Mouse (Mus musculus) thymus, adult 18-20 months (tissue): ENCODE measurements around the gene Cldn14.
A peak's percentile ranks its signal among the peaks of the same experiment; 100 is the strongest.
"Not testable (repeated sequence)": the region's sequence is repeated elsewhere in the genome, so short reads cannot be mapped to it uniquely, and the experiment has no call there.

Source experiments
- DNase-seq, 2 experiments: peaks; one replicate each; pipeline ENCODE4 v3.0.0; 2022; ENCODE audit warnings: mixed read lengths in 2 of 2

The Cldn14 gene

DNA sequence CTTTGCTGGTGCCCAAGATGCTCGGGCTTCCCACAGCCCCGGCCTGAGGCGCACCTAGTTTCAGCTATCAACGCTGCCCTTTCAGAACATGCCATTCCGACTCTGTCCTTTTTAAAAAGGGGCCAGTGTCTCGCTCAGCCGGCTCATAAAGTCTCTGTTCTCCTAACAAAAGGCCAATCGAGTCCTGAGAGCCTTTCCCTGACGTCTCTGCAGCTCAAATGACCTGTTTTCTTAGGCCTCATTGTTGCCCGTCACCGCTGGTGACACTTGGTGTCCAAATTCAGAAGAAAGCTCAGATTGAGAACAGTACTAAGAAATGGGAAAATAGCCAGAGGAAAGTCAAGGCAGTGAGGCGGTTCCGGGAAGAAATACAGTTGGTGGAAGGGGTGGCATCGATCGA lies at the start of gene Cldn14:
TSS of gene Cldn14 (minus strand) at position 101 of the 400 bp plus-strand sequence.
- no peak for DNase-seq

DNA sequence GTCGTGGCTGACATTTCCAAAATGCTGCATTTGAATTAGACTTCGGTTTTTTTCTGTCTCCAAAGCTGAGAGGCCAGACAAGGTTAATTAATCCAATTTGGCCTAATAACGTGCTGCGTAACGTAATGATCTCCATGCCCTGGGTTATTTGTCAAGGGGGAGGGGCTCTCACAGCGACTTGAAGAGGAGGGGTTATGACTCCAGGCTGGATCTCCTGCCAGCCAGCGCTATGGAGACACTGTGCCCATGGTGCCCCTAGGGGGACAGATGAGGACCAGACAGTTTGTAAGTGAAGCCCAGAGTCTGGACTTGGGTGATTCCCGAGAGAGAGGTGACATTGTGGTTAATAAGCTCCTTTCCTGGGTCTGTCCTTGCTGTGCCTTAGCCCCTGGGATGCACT lies 46.9 kb upstream of the Cldn14 start:
- DNase-seq, result no peak

DNA sequence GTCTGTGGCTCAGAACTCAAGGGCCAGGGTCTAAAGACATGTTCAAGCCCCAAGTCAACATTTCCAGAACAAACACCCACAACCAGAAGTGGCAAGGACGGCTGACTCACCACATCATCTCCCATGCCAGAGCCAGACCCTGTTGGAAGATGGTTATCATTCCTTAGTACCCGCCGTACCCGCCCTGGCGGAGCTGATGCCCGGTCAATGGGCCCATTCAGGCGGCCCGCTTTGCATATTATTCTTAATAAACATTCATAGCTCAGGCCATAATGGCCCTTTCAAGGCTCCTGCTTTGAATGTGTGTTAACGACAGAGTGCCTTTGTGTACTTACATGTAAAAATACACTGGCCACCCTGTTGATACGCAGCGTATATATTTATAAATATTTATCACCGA lies 46.5 kb upstream of the Cldn14 start:
- no peak for DNase-seq

DNA sequence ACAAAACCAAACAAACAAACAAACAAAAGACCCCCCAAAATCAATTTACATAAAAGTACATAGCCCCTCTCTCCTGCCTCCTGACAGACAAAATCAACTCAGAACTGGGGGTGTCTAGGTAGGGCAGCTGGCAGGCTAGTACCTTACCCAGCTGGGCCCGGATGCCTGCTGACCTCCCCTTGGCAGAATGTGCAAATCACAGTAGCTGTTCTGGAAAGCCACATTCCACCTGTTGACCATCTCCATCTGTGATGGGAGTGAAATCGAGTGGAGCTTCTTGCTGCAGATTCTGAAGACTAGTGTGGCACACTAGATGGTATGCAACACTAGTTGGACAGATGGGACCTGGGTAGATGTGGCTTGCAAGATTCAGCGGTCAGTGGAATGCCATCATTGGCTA lies 41.7 kb upstream of the Cldn14 start:
- no peak for DNase-seq

DNA sequence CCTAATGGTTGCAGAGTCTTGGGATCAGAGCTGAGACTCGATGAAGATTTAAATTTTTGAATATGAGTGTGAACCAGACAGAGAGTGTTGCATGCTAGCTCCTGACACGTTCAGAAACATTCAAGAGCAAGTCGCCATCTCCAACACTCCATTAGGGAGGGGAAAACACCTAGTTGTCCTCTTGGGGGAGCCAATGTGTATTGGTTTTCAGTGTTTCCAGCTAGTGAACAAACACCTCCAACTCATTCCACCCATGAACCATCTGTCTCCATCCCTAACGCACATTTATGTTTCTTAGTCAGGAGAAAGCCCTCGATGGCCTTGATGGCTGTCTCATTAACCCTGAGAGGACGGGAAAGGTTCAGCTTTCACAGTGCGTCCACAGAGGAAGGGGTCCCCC lies 36.4 kb upstream of the Cldn14 start:
- no peak for DNase-seq

DNA sequence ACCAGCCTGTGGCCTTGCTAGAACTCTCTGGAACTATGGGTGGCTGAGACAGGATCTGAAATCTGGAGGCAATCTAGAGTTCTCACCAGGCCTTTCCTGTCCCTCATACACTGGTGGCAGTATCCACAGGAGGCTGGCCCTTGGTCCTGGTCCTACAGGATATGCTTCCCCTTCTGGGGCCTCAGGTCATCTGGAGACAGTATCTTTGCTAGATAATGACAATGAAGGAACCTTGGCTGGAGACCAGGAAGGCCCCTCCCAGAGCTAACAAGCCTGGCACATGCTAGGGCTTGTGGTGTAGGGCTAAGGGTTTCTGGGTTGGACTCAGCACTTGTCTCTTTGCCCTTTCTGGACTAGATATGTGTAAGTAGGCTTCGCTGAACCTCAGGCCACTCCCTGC lies 35.2 kb upstream of the Cldn14 start:
- DNase-seq, result no peak

DNA sequence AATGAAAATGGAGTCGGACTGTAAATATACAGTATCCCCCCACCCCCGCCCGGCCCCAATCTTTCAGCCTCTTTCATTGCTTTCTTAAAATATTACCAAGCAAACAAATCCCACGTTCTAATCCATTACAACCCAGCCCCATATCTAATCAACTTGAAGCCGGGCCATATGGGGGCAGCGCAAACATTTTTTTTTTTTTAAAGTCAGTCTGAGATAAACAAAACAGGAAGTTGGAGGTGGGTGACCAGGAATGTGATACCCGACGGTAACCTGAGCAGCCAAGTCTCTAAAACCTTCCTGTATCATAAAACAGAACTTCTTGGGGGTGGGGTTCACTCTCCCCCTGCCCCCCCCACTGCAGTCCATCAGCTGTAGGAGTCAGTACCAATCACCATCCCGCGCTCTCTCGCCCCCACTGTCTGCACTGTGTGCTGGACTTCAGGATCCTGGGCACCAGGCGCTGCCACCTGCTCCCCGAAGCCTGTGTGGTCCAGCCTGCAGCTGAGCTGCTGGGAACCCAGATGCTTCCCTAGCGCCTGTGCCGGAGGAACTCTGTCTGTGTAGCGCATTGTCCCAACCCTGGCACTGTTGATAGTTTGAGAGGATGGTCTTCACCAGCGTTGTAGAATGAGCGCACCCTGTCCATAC lies 32.6 kb upstream of the Cldn14 start:
- no peak for DNase-seq

DNA sequence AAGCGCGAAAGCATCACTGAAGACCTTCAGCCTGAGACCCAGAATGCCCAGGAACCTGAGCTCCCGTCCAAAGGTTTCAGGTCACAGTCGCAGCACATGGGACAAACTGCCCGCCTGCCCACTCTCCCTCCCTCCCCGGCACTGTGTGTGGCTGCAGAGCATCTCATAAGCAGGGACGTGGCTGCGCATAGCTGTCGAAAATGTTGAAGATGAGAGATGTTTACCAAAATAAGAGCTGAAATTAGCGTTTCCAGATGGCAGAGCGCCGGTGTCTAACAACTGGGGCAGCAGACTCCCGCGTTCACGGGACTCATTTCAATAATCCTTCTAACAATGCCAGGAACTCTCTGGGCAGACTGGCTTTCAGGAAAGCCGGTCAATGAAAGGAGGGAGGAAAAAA lies 31.8 kb upstream of the Cldn14 start:
- DNase-seq, result no peak

DNA sequence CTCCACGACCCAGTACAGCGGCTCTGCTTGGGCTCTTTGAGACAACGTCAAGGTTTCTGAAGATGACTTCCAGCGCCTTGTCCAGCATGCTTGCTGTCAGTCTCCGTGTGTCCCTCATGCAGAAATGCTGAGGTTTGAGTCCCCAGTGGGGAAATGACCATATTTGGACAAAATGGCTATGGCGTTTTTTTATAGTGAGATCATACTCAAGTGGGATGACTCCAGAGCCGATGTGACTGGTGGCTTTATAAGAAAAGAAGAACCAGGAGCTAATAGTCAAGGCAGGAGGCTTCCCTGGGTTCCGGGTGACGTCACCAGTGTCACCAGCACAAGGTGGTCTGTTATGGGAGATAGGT lies 30.3 kb upstream of the Cldn14 start:
- no peak for DNase-seq

DNA sequence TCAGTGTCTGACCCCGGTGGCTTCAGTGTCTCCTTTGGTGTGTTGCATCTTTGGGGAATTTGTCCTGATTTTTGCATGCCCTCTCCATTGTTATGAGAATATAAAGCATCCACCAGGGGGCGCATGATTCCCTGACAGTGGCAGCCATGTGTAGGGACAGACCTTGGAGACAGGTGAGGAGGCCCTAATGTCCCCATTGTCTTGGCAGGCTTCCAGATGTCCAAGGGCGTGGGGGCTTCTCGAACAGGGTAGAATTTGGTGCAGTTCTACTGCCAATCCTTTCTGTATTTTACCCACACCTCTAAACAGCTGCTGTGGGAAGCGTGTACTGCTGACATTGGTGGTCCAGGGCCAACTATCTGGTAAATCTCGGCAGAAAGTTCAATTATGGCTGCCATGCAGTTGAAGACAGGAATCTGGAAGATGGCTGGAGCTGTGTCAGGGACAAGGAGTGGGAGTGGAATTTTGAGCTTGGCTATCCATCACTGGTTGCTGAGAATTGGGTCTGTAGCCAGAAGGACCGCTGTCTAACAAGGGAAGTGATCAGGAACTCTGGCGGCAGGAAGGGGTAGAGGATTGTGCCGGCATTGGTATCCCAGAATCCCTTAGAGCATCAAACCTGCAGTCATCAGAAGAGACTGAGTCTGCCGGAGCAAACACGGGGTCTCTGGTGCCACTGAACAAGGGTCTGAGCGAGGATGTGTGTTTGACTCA lies 29.8 kb upstream of the Cldn14 start:
- DNase-seq, result peak in 1 of 2 experiments; percentile 45

DNA sequence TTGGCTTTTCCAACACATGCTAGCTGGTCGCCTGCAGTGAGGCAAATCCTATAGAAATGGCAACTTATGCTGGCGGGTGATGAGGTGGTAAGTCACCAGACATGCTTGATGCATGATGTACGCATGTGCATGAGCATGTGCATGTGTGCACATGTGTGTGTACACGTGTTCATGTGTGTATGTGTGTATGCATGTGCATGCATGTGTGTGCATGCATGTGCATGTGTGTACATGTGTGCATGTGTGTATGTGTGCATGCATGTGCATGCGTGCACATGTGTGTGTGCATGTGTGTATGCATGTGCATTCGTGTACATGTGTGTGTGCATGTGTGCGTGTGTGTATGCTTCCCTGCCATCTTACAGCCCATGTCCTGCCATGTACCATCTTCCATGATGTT lies 28.6 kb upstream of the Cldn14 start:
- no peak for DNase-seq

DNA sequence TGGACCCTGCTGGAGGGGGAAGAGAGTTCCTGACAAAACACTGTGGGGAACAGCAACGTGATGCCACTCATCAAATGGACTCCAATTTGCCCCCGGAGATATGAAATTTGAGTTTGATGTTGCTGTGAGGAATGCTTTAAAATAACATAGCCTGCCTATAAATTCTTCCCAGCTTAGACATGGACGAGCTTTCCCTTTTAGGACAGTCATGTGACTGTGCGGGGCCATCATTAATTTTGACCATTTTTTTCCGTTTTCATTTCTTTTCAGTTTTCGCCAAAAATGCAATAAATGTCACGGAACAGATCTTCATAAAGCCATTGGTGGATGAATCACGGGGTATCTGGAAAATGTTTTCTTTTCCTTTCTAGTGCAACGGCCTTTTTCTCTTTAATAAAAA lies 25.5 kb upstream of the Cldn14 start:
- no peak for DNase-seq

DNA sequence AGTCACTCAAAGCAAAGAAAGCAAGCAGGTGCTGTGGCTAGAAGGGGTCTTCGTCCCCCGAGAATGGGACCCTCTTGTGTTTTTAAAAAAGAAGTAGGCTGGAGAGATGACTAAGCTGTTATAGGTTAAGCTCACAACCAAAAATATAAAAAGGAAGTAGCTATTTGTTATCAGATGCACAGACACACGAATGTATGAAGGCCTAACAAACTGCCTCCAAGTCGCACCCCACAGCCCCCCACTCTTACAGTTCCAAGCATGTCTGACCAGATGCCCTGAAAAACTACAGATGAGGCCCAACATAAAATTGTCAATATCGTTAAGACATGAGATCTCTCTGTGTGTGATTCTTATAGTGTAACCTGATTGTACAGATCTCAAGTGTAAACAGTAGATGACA lies 23.6 kb upstream of the Cldn14 start:
- DNase-seq, result no peak

DNA sequence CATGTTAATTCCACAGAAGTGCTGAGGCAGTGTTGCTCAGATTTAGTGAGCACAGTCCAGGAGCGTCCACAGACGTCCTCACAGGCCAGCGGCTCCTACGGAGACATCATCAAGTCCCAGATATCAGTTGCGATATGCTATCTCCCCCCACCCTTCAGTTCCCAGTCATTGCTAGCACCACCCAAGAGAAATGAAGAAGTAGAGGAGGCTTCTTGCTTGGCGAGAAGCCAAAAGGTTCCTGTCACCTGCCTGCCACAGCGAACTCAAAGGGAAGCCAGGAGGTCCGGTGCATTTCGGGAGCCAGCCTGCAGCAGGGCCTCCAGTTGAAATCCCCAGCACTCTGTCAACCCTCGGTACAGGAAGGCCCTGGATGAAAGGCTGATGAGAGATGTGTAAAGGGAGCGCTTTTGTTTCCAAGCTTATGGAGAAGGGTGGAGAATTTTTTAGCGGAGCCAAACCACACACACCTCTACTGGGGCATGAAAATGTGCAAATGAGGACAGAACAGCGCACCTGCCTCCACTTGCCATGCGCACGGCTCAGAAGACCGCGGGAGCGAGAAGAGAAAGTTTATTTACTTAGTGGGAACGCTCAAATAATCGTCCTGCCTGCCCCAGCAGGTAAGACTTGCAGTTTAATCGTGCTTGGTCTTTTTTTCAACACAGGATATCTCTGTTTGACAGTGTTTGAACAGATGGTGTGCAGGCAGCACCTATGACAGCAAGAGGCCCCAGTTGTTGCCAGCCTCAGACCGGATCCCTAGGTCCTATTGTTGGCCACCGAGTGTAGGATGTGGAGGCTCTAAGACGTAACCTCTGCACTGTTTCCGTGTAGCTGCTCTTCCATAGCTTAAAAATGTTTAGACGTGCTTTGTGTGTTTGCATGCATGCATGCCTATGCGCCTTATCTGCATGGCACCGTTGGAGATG lies 15.0 kb upstream of the Cldn14 start:
- DNase-seq, result no peak

DNA sequence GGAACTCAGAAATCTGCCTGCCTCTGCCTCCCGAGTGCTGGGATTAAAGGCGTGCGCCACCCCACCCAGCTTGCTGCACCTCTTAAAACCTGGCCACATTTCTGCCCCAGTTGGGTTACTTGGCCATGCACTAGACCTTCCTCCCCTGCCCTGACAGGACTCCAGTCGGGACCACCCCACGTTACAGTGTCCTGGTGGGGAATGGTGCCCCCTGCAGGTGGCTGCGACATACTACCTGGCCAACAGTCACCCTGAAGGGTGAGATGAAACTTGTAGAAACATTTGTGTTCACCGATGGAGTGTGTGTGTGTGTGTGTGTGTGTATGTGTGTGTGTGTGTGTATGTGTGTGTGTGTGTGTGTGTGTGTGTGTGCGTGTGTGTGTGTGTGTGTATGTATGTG lies 11.1 kb upstream of the Cldn14 start:
- not testable (repeated sequence) for DNase-seq

DNA sequence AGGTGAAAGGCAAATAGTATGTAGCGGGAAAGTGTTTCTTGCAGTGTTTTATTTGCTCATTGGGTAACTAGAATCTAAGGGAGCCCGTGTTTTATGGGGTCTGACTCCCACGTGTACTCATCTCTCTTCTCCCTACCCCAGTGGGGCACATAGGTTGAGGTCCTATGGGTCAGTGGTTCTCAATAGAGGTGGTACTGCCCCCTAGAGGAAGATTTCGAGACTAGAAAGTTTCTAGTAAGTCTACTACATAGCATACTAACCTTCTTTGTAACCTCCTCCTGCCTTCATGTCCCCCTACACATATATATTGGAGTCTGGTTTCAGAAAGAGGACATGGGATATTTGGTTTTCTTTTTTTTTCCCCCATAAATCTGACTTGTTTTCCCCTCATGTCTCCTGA lies 9.3 kb upstream of the Cldn14 start:
- DNase-seq, result no peak

DNA sequence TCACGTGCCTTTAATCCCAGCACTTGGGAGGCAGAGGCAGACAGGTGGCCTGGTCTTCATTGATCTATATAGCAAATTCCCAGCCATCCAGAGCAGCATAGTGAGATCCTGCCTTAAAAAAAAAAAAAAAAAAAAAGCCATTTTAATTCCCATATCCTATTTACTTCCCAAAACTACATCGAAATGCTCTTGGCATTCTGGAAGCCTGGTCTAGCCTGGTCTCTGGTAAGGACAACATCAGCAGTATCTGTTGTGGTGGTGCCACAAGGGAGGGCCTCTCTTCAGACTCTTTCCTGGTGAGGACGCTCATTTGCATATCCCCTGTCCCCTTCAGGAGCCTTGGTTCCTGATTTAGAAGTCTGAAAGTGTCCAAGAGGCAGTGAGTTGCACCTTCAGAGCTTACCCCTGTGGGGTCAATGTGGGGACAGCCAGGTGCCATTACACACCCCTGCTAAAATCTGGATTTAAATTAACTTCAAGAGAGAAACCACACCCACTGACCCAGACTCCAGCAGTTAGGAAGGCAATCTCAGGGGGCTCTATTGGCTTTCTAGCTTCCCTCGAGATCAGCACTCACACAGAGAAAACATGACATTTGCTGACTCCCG lies 6.0 kb upstream of the Cldn14 start:
- no peak for DNase-seq

DNA sequence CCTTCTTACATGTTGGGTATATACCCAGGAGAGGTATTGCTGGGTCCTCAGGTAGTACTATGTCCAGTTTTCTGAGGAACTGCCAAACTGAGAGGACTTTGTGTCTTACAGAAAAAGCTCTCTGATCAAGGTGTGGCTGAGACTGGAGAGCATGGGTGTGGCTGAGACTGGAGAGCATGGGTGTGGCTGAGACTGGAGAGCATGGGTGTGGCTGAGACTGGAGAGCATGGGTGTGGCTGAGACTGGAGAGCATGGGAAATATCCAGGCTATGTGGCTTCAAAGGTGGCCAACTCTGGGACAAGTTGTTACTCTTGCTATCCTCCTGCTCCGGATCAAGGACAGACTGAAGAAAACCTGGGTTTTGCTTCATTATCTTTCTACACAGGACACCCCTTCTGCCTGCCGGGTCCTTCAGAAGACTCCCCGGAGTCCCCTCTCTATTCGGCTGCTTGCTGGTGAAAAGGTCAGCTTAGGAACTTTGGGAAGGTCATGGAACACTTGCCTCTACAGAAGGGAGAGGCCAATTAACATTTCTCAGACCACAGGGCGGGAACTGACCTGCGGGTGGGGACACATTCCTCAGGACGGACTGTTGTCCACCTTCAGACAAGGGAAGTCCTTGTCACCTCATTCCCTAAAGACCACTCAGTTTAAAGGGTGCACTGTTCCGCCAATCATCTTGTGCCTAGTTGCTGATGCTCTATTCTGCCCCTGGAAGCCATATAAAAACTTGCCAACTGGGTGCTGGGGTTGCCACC lies 4.9 kb upstream of the Cldn14 start:
- DNase-seq, result not testable (repeated sequence)

DNA sequence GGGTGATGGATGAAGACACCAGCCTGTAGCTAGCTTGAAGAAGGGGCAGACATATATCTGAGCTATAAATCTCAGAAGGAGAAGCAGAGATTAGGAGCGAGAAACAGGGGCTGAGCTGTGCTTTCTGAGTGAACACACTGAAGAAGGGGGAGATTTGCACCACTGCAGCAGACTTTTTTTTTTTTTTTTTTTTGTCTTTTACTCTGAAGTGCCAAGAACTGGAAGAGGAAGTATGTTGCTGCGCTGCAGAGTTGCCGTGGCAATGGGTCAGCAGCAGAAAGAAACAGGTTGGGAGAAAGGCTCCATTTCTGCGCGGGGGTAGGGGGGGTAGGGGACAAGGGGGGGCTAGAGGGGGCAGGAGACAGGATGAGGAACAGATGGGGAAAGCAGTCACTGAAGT lies 2.6 kb upstream of the Cldn14 start:
- no peak for DNase-seq

DNA sequence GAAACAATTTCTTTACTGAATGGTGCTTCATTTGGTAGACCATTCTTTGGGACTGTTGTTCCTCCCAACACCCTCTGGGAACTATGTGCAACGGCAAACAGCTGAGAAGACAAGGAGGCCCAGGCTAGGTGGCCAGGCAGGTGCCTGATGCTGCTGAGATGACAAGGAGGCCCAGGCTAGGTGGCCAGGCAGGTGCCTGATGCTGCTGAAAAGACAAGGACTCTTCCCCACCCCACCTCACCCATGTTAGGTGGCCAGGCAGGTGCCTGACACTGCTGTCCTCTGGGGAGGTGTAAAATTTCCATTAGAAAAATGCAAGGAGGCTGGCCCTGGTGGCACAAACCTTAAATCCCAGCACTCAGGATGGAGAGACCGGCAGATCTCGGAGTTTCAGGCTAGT lies 2.0 kb upstream of the Cldn14 start:
- no peak for DNase-seq

DNA sequence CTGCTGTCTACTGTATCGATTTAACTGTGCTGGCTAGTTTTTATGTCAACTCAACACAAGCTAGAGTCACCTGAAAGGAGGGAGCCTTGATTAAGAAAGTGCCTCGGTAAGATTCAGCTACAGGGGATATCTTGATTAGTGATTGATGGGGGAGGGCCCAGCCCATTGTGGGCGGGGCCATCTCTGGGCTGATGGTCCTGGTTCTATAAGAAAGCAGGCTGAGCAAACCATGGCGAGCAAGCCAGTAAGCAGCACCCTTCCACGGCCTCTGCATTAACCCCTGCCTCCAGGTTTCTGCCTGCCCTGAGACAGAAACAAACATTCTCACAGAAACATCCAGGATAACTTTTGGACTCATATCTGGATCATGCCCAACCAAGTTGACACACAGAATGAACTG lies 1.5 kb upstream of the Cldn14 start:
- DNase-seq, result no peak

DNA sequence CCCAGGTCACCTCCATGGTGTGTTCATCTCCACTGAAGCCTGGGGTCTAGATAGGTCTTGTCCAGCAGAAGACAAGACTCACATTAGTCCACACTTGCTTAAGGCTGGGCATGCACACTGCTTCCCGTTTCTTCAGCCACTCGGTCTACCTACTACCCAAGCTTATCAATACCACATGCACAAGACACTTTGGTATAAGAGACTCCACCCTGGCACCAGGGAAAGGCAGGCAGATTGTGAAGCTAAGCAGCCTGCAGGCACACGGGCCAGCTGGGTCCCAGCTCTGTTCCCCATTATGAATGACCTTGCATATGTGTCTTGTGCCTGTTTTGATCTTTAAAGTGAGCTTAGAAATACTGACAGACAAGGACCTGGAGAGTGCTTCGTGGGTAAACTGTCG lies 719 bp upstream of the Cldn14 start:
- DNase-seq, result no peak
